Mouse (Mus musculus) c-Kit-positive CD71-positive TER-119-positive erythroid progenitor cells, embryonic 14.5 days (primary cell): ENCODE measurements around the gene Nkain2.
"Not testable (repeated sequence)": the region's sequence is repeated elsewhere in the genome, so short reads cannot be mapped to it uniquely, and the experiment has no call there.

Source experiments
- DNase-seq: peaks from one replicate; pipeline ENCODE4 v3.0.0-alpha.2; 2013; ENCODE audit warnings: low spot score

The Nkain2 gene

GRCm38 (mm10) chr10:32889652-32890506 lies at the start of gene Nkain2:
TSS of gene Nkain2 (minus strand) at chr10:32890462.
- no peak for DNase-seq

- DNase-seq: no peak
These were observed 49.6 kb upstream of the Nkain2 start for GRCm38 (mm10) chr10:32939853-32940252.

- no peak for DNase-seq
These were observed 4.8 kb upstream of the Nkain2 start for GRCm38 (mm10) chr10:32895093-32895492.

- DNase-seq: no peak
These were observed 357 bp upstream of the Nkain2 start for GRCm38 (mm10) chr10:32890507-32891131.

GRCm38 (mm10) chr10:32881977-32882376 lies 8.3 kb downstream of the Nkain2 start:
- no peak for DNase-seq

GRCm38 (mm10) chr10:32870691-32871406 lies 19.4 kb downstream of the Nkain2 start:
- DNase-seq: no peak

- no peak for DNase-seq
These were observed 20.7 kb downstream of the Nkain2 start for GRCm38 (mm10) chr10:32869541-32869940.

GRCm38 (mm10) chr10:32815210-32815883 lies 74.9 kb downstream of the Nkain2 start:
- no peak for DNase-seq

GRCm38 (mm10) chr10:32796215-32796614 lies 94.0 kb downstream of the Nkain2 start:
- DNase-seq: no peak

- no peak for DNase-seq
These were observed 99.7 kb downstream of the Nkain2 start for GRCm38 (mm10) chr10:32790541-32790940.

GRCm38 (mm10) chr10:32782732-32783359 lies 107.4 kb downstream of the Nkain2 start:
- no peak for DNase-seq

GRCm38 (mm10) chr10:32738989-32739388 lies 151.3 kb downstream of the Nkain2 start:
- DNase-seq: no peak

- DNase-seq: not testable (repeated sequence)
These were observed 183.7 kb downstream of the Nkain2 start for GRCm38 (mm10) chr10:32706579-32706978.

- DNase-seq: no peak
These were observed 193.6 kb downstream of the Nkain2 start for GRCm38 (mm10) chr10:32696661-32697060.

GRCm38 (mm10) chr10:32684548-32684947 lies 205.7 kb downstream of the Nkain2 start:
- DNase-seq: no peak

GRCm38 (mm10) chr10:32640256-32640655 lies 250.0 kb downstream of the Nkain2 start:
- no peak for DNase-seq

GRCm38 (mm10) chr10:32639173-32639572 lies 251.1 kb downstream of the Nkain2 start:
- no peak for DNase-seq

- DNase-seq: no peak
These were observed 259.2 kb downstream of the Nkain2 start for GRCm38 (mm10) chr10:32631043-32631442.

GRCm38 (mm10) chr10:32604448-32604847 lies 285.8 kb downstream of the Nkain2 start:
- no peak for DNase-seq

- DNase-seq: no peak
These were observed 287.5 kb downstream of the Nkain2 start for GRCm38 (mm10) chr10:32602798-32603197.

- no peak for DNase-seq
These were observed 295.3 kb downstream of the Nkain2 start for GRCm38 (mm10) chr10:32594998-32595397.

- DNase-seq: no peak
These were observed 313.0 kb downstream of the Nkain2 start for GRCm38 (mm10) chr10:32577276-32577580.
